ENCODE assay signal across 8 mouse cellular contexts in genomic region chr17:94834067-94834445, GRCm38 (mm10).
A peak's percentile ranks its signal among the peaks of the same experiment; 100 is the strongest.
DNase-seq lines count a peak whose midpoint lies in the region; ATAC-seq and TF ChIP-seq lines count a peak whose summit lies in the region.
"Not testable (repeated sequence)": the region's sequence is repeated elsewhere in the genome, so short reads cannot be mapped to it uniquely, and the experiment has no call there.

No protein-coding gene starts in this region.

- H3K79me2 ChIP-seq in heart, adult 2 months (replicated peaks; ENCODE audit: control insufficient read depth, insufficient read depth, low read length), result not testable (repeated sequence)

- TF ChIP-seq CTCF in G1E (IDR thresholded peaks at IDR 0.05; ENCODE audit: low read depth, low read length); heart, adult 2 months (IDR thresholded peaks at IDR 0.05); thymus, adult 2 months (IDR thresholded peaks at IDR 0.05; ENCODE audit: borderline replicate concordance, control insufficient read depth, extremely low read depth, insufficient read depth, low read length, poor library complexity): not testable (repeated sequence)

- H3K27me3 ChIP-seq in G1E (ENCODE audit: insufficient read depth, low read length); embryonic facial prominence, embryonic 14.5 days (replicated peaks; ENCODE audit: control insufficient read depth, insufficient read depth, low read length); heart, adult 2 months (ENCODE audit: control insufficient read depth, insufficient read depth, low read length); hindbrain, embryonic 16.5 days (replicated peaks; ENCODE audit: control insufficient read depth, insufficient read depth, low read length); limb, embryonic 11.5 days (ENCODE audit: control insufficient read depth, insufficient read depth, low read length); lung, embryonic 15.5 days; neural tube, embryonic 11.5 days (ENCODE audit: control insufficient read depth, insufficient read depth, low read length); thymus, adult 2 months (ENCODE audit: control insufficient read depth, insufficient read depth, low read length): not testable (repeated sequence)

- H3K36me3 ChIP-seq in G1E (replicated peaks); heart, adult 2 months (ENCODE audit: control insufficient read depth, insufficient read depth, low read length); hindbrain, embryonic 16.5 days (ENCODE audit: control insufficient read depth, insufficient read depth, low read length); limb, embryonic 11.5 days (ENCODE audit: control insufficient read depth, insufficient read depth, low read length); lung, embryonic 15.5 days; neural tube, embryonic 11.5 days (ENCODE audit: control insufficient read depth, insufficient read depth, low read length); thymus, adult 2 months (ENCODE audit: control insufficient read depth, insufficient read depth, low read length): not testable (repeated sequence)
- peaks cover 13% of the 10 kb centered on the region; the same call in 1 of the 2 replicates for H3K36me3 ChIP-seq in embryonic facial prominence, embryonic 14.5 days (ENCODE audit: control insufficient read depth, insufficient read depth, low read length)

- peak overlapping the region; percentile 75 for H3K4me3 ChIP-seq in G1E (ENCODE audit: low read depth, low read length)
- H3K4me3 ChIP-seq in embryonic facial prominence, embryonic 14.5 days (ENCODE audit: low read depth, low read length), result peak overlapping the region; percentile 72
- peak overlapping the region; percentile 70 for H3K4me3 ChIP-seq in heart, adult 2 months
- peak overlapping the region; percentile 73 for H3K4me3 ChIP-seq in hindbrain, embryonic 16.5 days (ENCODE audit: low read length)
- H3K4me3 ChIP-seq in limb, embryonic 11.5 days (ENCODE audit: low read depth, low read length), result peak overlapping the region; percentile 66
- peak overlapping the region; percentile 59 for H3K4me3 ChIP-seq in lung, embryonic 15.5 days
- peak overlapping the region; percentile 64 for H3K4me3 ChIP-seq in neural tube, embryonic 11.5 days (ENCODE audit: low read depth, low read length)
- peak overlapping the region; percentile 91 for H3K4me3 ChIP-seq in thymus, adult 2 months (ENCODE audit: control insufficient read depth, insufficient read depth, low read length)

- DNase-seq in G1E (ENCODE audit: low spot score); heart, adult 2 months; limb, embryonic 11.5 days (ENCODE audit: low spot score); neural tube, embryonic 11.5 days (ENCODE audit: low spot score); thymus, adult 2 months: not testable (repeated sequence)
- peak; percentile 14 for DNase-seq in embryonic facial prominence, embryonic 14.5 days (ENCODE audit: low spot score)

- intact Hi-C loops in heart, adult 2 months (cut with DNase I), result loop anchor here (1.0 kb wide), 1 partner anchor 85 kb away; no protein-coding TSS in a partner anchor

- TF ChIP-seq POLR2A in heart, adult 2 months (IDR thresholded peaks at IDR 0.05; ENCODE audit: insufficient read depth, low read depth, low read length); thymus, adult 2 months (IDR thresholded peaks at IDR 0.05; ENCODE audit: control insufficient read depth, extremely low read depth, insufficient read depth, low read length, poor library complexity): not testable (repeated sequence)

- ATAC-seq in G1E (ENCODE audit: extremely low read depth, insufficient number of reproducible peaks, low FRiP score, poor library complexity, severe bottlenecking); hindbrain, embryonic 16.5 days; lung, embryonic 15.5 days (ENCODE audit: borderline replicate concordance, extremely low read depth, low FRiP score, low TSS enrichment); neural tube, embryonic 11.5 days (ENCODE audit: insufficient read depth, low FRiP score, low TSS enrichment): not testable (repeated sequence)
- peak; percentile 27 for ATAC-seq in embryonic facial prominence, embryonic 14.5 days (ENCODE audit: low read depth)
- ATAC-seq in limb, embryonic 11.5 days (ENCODE audit: insufficient number of reproducible peaks, low FRiP score, low TSS enrichment, low read depth), result peak; percentile 45; the same call in 1 of the 2 replicates

- H3K9me3 ChIP-seq in G1E (replicated peaks); hindbrain, embryonic 16.5 days (ENCODE audit: control insufficient read depth, low read length); limb, embryonic 11.5 days (ENCODE audit: control insufficient read depth, low read length); lung, embryonic 15.5 days; neural tube, embryonic 11.5 days (ENCODE audit: control insufficient read depth, low read length): not testable (repeated sequence)
- H3K9me3 ChIP-seq in embryonic facial prominence, embryonic 14.5 days (ENCODE audit: control insufficient read depth, low read length), result peaks cover 20% of the 10 kb centered on the region

- H3K9ac ChIP-seq in embryonic facial prominence, embryonic 14.5 days (ENCODE audit: low read depth, low read length), result peak overlapping the region; percentile 73
- H3K9ac ChIP-seq in heart, adult 2 months (ENCODE audit: low read depth, low read length), result peak overlapping the region; percentile 54
- peak overlapping the region; percentile 68 for H3K9ac ChIP-seq in hindbrain, embryonic 16.5 days (ENCODE audit: low read depth, low read length)
- peak overlapping the region; percentile 69 for H3K9ac ChIP-seq in limb, embryonic 11.5 days (ENCODE audit: low read length)
- peak overlapping the region; percentile 61 for H3K9ac ChIP-seq in lung, embryonic 15.5 days
- H3K9ac ChIP-seq in neural tube, embryonic 11.5 days (ENCODE audit: low read length), result peak overlapping the region; percentile 72

- peak overlapping the region; percentile 66 for H3K4me2 ChIP-seq in embryonic facial prominence, embryonic 14.5 days (ENCODE audit: low read depth, low read length)
- peak overlapping the region; percentile 74 for H3K4me2 ChIP-seq in hindbrain, embryonic 16.5 days (ENCODE audit: low read length)
- H3K4me2 ChIP-seq in limb, embryonic 11.5 days (ENCODE audit: low read depth, severe bottlenecking), result peak overlapping the region; percentile 69
- H3K4me2 ChIP-seq in lung, embryonic 15.5 days, result peak overlapping the region; percentile 73
- H3K4me2 ChIP-seq in neural tube, embryonic 11.5 days (ENCODE audit: low read depth), result peak overlapping the region; percentile 70

- H3K27ac ChIP-seq in embryonic facial prominence, embryonic 14.5 days (replicated peaks; ENCODE audit: low read depth, low read length), result peak overlapping the region; percentile 80
- peak overlapping the region; percentile 82 for H3K27ac ChIP-seq in heart, adult 2 months
- peak overlapping the region; percentile 82 for H3K27ac ChIP-seq in hindbrain, embryonic 16.5 days (ENCODE audit: low read depth, low read length)
- not testable (repeated sequence) for H3K27ac ChIP-seq in limb, embryonic 11.5 days (replicated peaks; ENCODE audit: low read depth, low read length)
- peak overlapping the region; percentile 82 for H3K27ac ChIP-seq in lung, embryonic 15.5 days
- peak overlapping the region; percentile 67 for H3K27ac ChIP-seq in neural tube, embryonic 11.5 days (ENCODE audit: low read depth, low read length)
- H3K27ac ChIP-seq in thymus, adult 2 months (ENCODE audit: control insufficient read depth, insufficient read depth, low read length), result peak overlapping the region; percentile 86

- not testable (repeated sequence) for H3K4me1 ChIP-seq in G1E (ENCODE audit: insufficient read depth, low read depth, low read length); embryonic facial prominence, embryonic 14.5 days (ENCODE audit: control insufficient read depth, insufficient read depth, low read length); heart, adult 2 months (ENCODE audit: control insufficient read depth, insufficient read depth, low read length); hindbrain, embryonic 16.5 days (ENCODE audit: control insufficient read depth, insufficient read depth, low read depth, low read length); limb, embryonic 11.5 days (ENCODE audit: control insufficient read depth, insufficient read depth, low read length); lung, embryonic 15.5 days; neural tube, embryonic 11.5 days (ENCODE audit: control insufficient read depth, insufficient read depth, low read length); thymus, adult 2 months (replicated peaks; ENCODE audit: control insufficient read depth, insufficient read depth, low read length)

- TF ChIP-seq EP300 in heart, adult 2 months (IDR thresholded peaks at IDR 0.05; ENCODE audit: insufficient read depth, low read depth, low read length), result not testable (repeated sequence)

- WGBS in embryonic facial prominence, embryonic 14.5 days, result 8% methylated on average over 9 of the region's 9 CpGs
- WGBS in heart, adult 2 months, result 6% methylated on average over 9 of the region's 9 CpGs
- WGBS in hindbrain, embryonic 16.5 days, result 5% methylated on average over 9 of the region's 9 CpGs
- 9% methylated on average over 9 of the region's 9 CpGs for WGBS in limb, embryonic 11.5 days
- 4% methylated on average over 9 of the region's 9 CpGs for WGBS in lung, embryonic 15.5 days
- 8% methylated on average over 9 of the region's 9 CpGs for WGBS in neural tube, embryonic 11.5 days
- 8% methylated on average over 9 of the region's 9 CpGs for WGBS in thymus, adult 2 months
